Mouse (Mus musculus) stomach, postnatal 0 days (tissue): ENCODE data around the gene Cobll1.

Experiments
- CTCF ChIP-seq: IDR thresholded peaks from 2 replicates; pipeline ENCODE4 v1.5.1; 2016; ENCODE audit warnings: antibody characterized with exemption, low read depth, mild to moderate bottlenecking, moderate library complexity
- EP300 ChIP-seq: optimal IDR thresholded peaks from 2 replicates; pipeline ENCODE3; 2016; ENCODE audit warnings: antibody characterized with exemption

GRCm38 (mm10) chr2:65100001-65100400 is 139.2 kb downstream of the Cobll1 start:
- TF ChIP-seq CTCF = no peak
- no peak for TF ChIP-seq EP300
